Mouse (Mus musculus) MEL (cell line): ENCODE measurements around the gene Gm20075. TPM values are rescaled to one million over a fixed set of nuclear protein-coding genes. Genes with fewer than 3 reads are reported as not detected.

ENCODE experiments used
- DNase-seq: peaks from one replicate; pipeline ENCODE4 v3.0.0; 2011; ENCODE audit warnings: low read depth, low spot score
- H3K27ac ChIP-seq: 2 replicates; pipeline ENCODE4 v1.5.1; 2012; ENCODE audit warnings: low read depth, mild to moderate bottlenecking, control low read depth, low read length, moderate library complexity; ENCODE audit not compliant: control insufficient read depth
- H3K27me3 ChIP-seq, 2 experiments: fragments of 150-350 bp in 1 of 2; sonication (generic) in 1 of 2; 2 replicates each; pipeline ENCODE4 v1.6.1; 2012; ENCODE audit warnings: low read length in 2 of 2, mild to moderate bottlenecking in 2 of 2, improper control_type of control experiment in 1 of 2, moderate library complexity in 1 of 2; ENCODE audit not compliant: insufficient read depth in 2 of 2, control insufficient read depth in 1 of 2
- H3K36me3 ChIP-seq, 2 experiments: 2 replicates each; pipeline ENCODE4 v1.6.1; 2012 to 2014; ENCODE audit warnings: low read length in 2 of 2, improper control_type of control experiment in 1 of 2, inconsistent platforms in 1 of 2, mild to moderate bottlenecking in 1 of 2; ENCODE audit not compliant: insufficient read depth in 2 of 2, control insufficient read depth in 1 of 2
- H3K4me1 ChIP-seq, 2 experiments: fragments of 150-350 bp in 1 of 2; sonication (generic) in 1 of 2; 2 replicates each; pipeline ENCODE4 v1.6.1; 2012; ENCODE audit warnings: low read length in 2 of 2, improper control_type of control experiment in 1 of 2, mild to moderate bottlenecking in 1 of 2; ENCODE audit not compliant: insufficient read depth in 2 of 2, control insufficient read depth in 1 of 2
- H3K4me3 ChIP-seq, 2 experiments: fragments of 150-350 bp in 1 of 2; sonication (generic) in 1 of 2; 2 replicates each; pipeline ENCODE4 v1.5.1; 2012; ENCODE audit warnings: low read depth in 2 of 2, low read length in 2 of 2, mild to moderate bottlenecking in 2 of 2, moderate library complexity in 2 of 2, control low read depth in 1 of 2, improper control_type of control experiment in 1 of 2; ENCODE audit not compliant: control insufficient read depth in 1 of 2, insufficient read depth in 1 of 2
- H3K79me2 ChIP-seq: 2 replicates; pipeline ENCODE4 v1.6.1; 2012; ENCODE audit warnings: mild to moderate bottlenecking, low read length, moderate library complexity; ENCODE audit not compliant: control insufficient read depth, poor library complexity, insufficient read depth
- H3K9ac ChIP-seq: 2 replicates; pipeline ENCODE4 v1.6.1; 2012; ENCODE audit warnings: low read depth, mild to moderate bottlenecking, control low read depth, low read length, moderate library complexity; ENCODE audit not compliant: control insufficient read depth, poor library complexity, severe bottlenecking
- H3K9me3 ChIP-seq: fragments of 150-350 bp; sonication (generic); replicated peaks from 2 replicates; pipeline ENCODE4 v1.6.1; 2012; ENCODE audit warnings: mild to moderate bottlenecking, low read length, improper control_type of control experiment, moderate library complexity; ENCODE audit not compliant: insufficient read depth
- CHD1 ChIP-seq: IDR thresholded peaks from 2 replicates; pipeline ENCODE4 v1.6.1; 2012; ENCODE audit warnings: low read depth, mild to moderate bottlenecking, inconsistent platforms, low read length, improper control_type of control experiment
- CTCF ChIP-seq, 3 experiments: IDR thresholded peaks in 2 of 3; conservative IDR thresholded peaks in 1 of 3; 2 replicates each; pipeline ENCODE4 v1.5.1; 2011 to 2012; ENCODE audit warnings: low read length in 3 of 3, low read depth in 2 of 3, mild to moderate bottlenecking in 2 of 3, improper control_type of control experiment in 1 of 3, inconsistent platforms in 1 of 3, mixed read lengths in 1 of 3, moderate library complexity in 1 of 3; ENCODE audit not compliant: control insufficient read depth in 1 of 3, insufficient read depth in 1 of 3, poor library complexity in 1 of 3, severe bottlenecking in 1 of 3
- ELF1 ChIP-seq: IDR thresholded peaks from 2 replicates; pipeline ENCODE4 v1.6.1; 2014; ENCODE audit warnings: low read depth, mild to moderate bottlenecking, inconsistent platforms, low read length, improper control_type of control experiment, moderate library complexity
- EP300 ChIP-seq, 2 experiments: IDR thresholded peaks; 2 replicates each; pipeline ENCODE4 v1.6.1; 2011; ENCODE audit warnings: improper control_type of control experiment in 2 of 2, low read length in 2 of 2, low read depth in 1 of 2, mild to moderate bottlenecking in 1 of 2
- GABPA ChIP-seq: IDR thresholded peaks from 2 replicates; pipeline ENCODE4 v1.6.1; 2012; ENCODE audit warnings: low read depth, mild to moderate bottlenecking, inconsistent platforms, low read length, improper control_type of control experiment, moderate library complexity
- GATA1 ChIP-seq: IDR thresholded peaks from 2 replicates; pipeline ENCODE4 v1.6.1; 2011; ENCODE audit warnings: low read depth, low read length, improper control_type of control experiment
- KAT2A ChIP-seq: conservative IDR thresholded peaks from 2 replicates; pipeline ENCODE4 v1.6.1; 2012; ENCODE audit warnings: low read depth, low read length, improper control_type of control experiment, inconsistent platforms
- MAFK ChIP-seq: IDR thresholded peaks from 2 replicates; pipeline ENCODE4 v1.6.1; 2011; ENCODE audit warnings: low read depth, mild to moderate bottlenecking, low read length, improper control_type of control experiment, borderline replicate concordance
- MXI1 ChIP-seq: IDR thresholded peaks from 2 replicates; pipeline ENCODE4 v1.6.1; 2011; ENCODE audit warnings: mild to moderate bottlenecking, low read depth, low read length, improper control_type of control experiment
- MYC ChIP-seq: IDR thresholded peaks from 2 replicates; pipeline ENCODE4 v1.6.1; 2011; ENCODE audit warnings: low read depth, mild to moderate bottlenecking, low read length, improper control_type of control experiment, moderate library complexity
- NELFE ChIP-seq: IDR thresholded peaks from 2 replicates; pipeline ENCODE4 v1.6.1; 2011; ENCODE audit warnings: low read depth, low read length, improper control_type of control experiment
- NRF1 ChIP-seq: IDR thresholded peaks from 2 replicates; pipeline ENCODE4 v1.6.1; 2014; ENCODE audit warnings: low read depth, mild to moderate bottlenecking, inconsistent platforms, low read length, improper control_type of control experiment, moderate library complexity; ENCODE audit not compliant: poor library complexity, insufficient read depth, severe bottlenecking
- POLR2AphosphoS2 ChIP-seq: IDR thresholded peaks from 2 replicates; pipeline ENCODE4 v1.6.1; 2011; ENCODE audit warnings: low read length, improper control_type of control experiment
- POLR2AphosphoS5 ChIP-seq: IDR thresholded peaks from 2 replicates; pipeline ENCODE4 v1.6.1; 2012; ENCODE audit warnings: low read depth, borderline replicate concordance, mild to moderate bottlenecking, inconsistent platforms, low read length, moderate library complexity, mixed read lengths
- RAD21 ChIP-seq: IDR thresholded peaks from 2 replicates; pipeline ENCODE4 v1.6.1; 2011; ENCODE audit warnings: mild to moderate bottlenecking, low read depth, low read length, improper control_type of control experiment
- RCOR1 ChIP-seq: IDR thresholded peaks from 2 replicates; pipeline ENCODE4 v1.6.1; 2012; ENCODE audit warnings: low read depth, mild to moderate bottlenecking, inconsistent platforms, low read length, improper control_type of control experiment
- SMC3 ChIP-seq: IDR thresholded peaks from 2 replicates; pipeline ENCODE4 v1.6.1; 2011; ENCODE audit warnings: low read depth, low read length, improper control_type of control experiment
- TAL1 ChIP-seq: IDR thresholded peaks from 2 replicates; pipeline ENCODE4 v1.6.1; 2012; ENCODE audit warnings: mild to moderate bottlenecking, inconsistent platforms, low read length, moderate library complexity, mixed read lengths
- TCF12 ChIP-seq: IDR thresholded peaks from 2 replicates; pipeline ENCODE4 v1.6.1; 2014; ENCODE audit warnings: low read depth, mild to moderate bottlenecking, inconsistent platforms, low read length, improper control_type of control experiment, moderate library complexity
- ZC3H11A ChIP-seq: IDR thresholded peaks from 2 replicates; pipeline ENCODE4 v1.6.1; 2012; ENCODE audit warnings: low read depth, mild to moderate bottlenecking, inconsistent platforms, low read length, improper control_type of control experiment
- ZKSCAN1 ChIP-seq: IDR thresholded peaks from 2 replicates; pipeline ENCODE4 v1.6.1; 2012; ENCODE audit warnings: low read depth, mild to moderate bottlenecking, inconsistent platforms, low read length, improper control_type of control experiment, moderate library complexity
- ZMIZ1 ChIP-seq: IDR thresholded peaks from 2 replicates; pipeline ENCODE4 v1.6.1; 2012; ENCODE audit warnings: low read depth, mild to moderate bottlenecking, inconsistent platforms, low read length, improper control_type of control experiment, moderate library complexity
- ZNF384 ChIP-seq: IDR thresholded peaks from 2 replicates; pipeline ENCODE4 v1.6.1; 2012; ENCODE audit warnings: low read depth, mild to moderate bottlenecking, inconsistent platforms, low read length, improper control_type of control experiment
- polyA plus RNA-seq, 2 experiments: library from polyadenylated mRNA; stranded (reverse) in 1 of 2; unstranded in 1 of 2; fragments of >175 nt in 1 of 2; fragments of >200 nt in 1 of 2; gene quantifications; 2 replicates each; pipeline versions ENCODE4 v1.2.1 to v1.2.4; 2012; ENCODE audit warnings: low replicate concordance in 2 of 2, low read depth in 1 of 2; ENCODE audit not compliant: insufficient read length in 2 of 2, insufficient read depth in 1 of 2, missing spikeins in 1 of 2
- total RNA-seq: library from RNA; depleted of rRNA; stranded (reverse); fragments of 300-350 nt; gene quantifications from 2 replicates; pipeline ENCODE4 v1.2.3, GENCODE M21; 2012

Gene Gm20075
- total and polyA plus RNA-seq, 3 experiments: 8.9 to 9.0 TPM; not detected in 1

DNA sequence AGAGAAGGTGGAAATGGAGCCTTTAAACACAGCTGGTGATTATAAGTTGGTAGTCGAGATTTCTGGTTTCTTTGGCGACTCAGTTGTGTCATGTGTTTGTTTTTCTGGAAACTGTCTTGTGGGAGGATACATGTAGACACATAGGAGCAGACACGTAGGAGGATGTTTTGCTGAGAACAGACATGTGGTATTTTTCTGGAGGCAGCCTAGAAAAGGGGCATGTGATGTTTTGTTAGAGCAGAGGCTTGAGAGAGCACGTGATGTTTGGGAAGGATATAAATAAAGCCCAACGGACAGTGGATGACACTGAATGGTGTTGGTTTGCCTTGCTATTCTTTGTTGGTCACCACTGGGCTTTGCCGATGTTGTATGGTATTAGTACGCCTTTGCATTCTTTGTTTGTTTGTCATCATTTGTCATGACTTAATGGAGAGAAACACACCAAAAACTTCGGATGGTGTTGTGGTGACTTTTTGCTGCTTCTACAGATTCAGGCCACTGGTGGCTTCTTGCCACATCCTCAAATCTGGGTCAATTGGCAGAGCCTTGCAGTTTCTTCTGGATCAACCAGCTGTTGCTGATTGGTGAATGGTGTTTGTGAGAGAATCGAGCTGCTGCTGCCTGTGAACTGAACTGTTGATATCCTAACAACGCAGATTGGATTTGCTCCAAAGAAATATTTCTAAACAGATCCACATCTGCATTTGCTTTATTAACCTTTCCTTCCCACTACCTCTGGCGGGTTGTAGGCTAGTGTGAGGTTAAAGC lies 40.7 kb downstream of the Gm20075 start:
- no peaks in the 10 kb centered on the region for H3K36me3 ChIP-seq
- no peak overlapping the region for H3K9ac ChIP-seq
- no peak for DNase-seq
- no peaks in the 10 kb centered on the region for H3K27me3 ChIP-seq
- H3K9me3 ChIP-seq: no peaks in the 10 kb centered on the region
- no peak overlapping the region for H3K27ac ChIP-seq
- no peak overlapping the region for H3K4me3 ChIP-seq
- no peaks in the 10 kb centered on the region for H3K4me1 ChIP-seq
- no peaks in the 10 kb centered on the region for H3K79me2 ChIP-seq
- no peak for TF ChIP-seq ELF1
- no peak for TF ChIP-seq SMC3
- no peak for TF ChIP-seq RCOR1
- TF ChIP-seq MYC: no peak

DNA sequence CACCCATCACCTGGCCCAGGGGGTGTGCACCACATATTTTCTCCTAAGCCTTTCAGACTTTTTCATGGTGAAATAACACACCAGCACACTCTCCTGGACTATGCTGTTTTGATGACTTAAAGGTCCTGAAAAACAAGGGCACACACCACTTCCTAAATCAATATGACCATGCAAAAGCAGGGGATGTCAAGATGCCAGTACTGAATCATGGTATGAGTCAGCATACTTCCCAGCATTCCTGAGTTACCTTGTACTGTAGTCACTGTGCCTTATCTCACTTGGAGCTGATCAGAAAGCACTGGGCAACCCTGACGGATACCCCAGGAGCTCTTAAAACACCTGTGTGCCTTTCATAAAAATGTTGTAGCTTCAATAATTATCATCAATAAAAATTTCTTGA lies 41.6 kb downstream of the Gm20075 start:
- Histone ChIP-seq H3K9me3 (no peaks in the 10 kb centered on the region), H3K79me2 (no peaks in the 10 kb centered on the region), H3K4me1 (no peaks in the 10 kb centered on the region), H3K4me3 (no peak overlapping the region), H3K9ac (no peak overlapping the region), H3K36me3 (no peaks in the 10 kb centered on the region), H3K27me3 (no peaks in the 10 kb centered on the region), H3K27ac (no peak overlapping the region)
- TF ChIP-seq ZMIZ1 (no peak), MYC (no peak), NELFE (no peak), ZNF384 (no peak), ZKSCAN1 (no peak)
- no peak for DNase-seq

DNA sequence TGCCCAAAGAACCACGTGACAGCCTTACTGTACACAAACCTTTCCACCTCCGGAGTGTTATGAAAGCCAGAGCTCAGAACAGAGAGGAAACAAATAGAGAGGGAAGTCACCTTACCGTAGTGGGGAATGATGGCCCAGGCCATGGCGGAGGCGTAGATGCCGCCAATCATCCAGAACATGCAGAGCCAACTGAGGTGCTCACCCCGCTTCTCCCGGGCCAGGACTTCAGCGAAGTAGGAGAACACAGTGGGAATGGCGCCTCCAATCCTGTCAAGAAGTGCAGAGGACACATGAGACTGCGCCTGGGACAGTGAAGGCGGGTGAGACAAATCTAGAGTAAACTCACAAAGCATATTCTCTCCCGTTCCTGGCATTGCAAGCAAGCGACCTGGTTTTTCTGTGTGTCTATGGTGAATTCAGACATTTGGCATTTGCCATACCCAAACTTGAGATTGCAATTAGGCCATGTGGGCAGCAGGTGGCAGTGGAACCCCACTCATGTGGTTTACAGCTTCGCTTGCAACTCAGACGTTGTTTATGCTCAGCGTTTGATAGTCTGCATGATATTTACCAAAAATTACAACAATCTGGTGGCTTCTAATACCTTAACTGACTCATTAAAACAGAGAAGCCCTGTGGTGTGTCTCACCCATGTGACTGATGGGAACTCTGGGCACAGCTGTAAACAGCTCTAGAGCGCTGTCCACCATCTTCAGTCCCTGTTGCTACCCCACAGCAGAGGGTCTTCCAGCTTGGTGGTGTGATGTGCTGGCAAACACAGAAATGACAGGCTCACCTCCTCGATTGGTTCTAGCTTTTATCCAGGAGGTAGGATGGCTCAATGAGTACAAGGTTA lies 50.6 kb downstream of the Gm20075 start:
- H3K36me3 ChIP-seq: no peaks in the 10 kb centered on the region
- H3K9ac ChIP-seq: no peak overlapping the region
- no peaks in the 10 kb centered on the region for H3K79me2 ChIP-seq
- no peaks in the 10 kb centered on the region for H3K27me3 ChIP-seq
- no peak overlapping the region for H3K27ac ChIP-seq
- no peaks in the 10 kb centered on the region for H3K4me1 ChIP-seq
- H3K4me3 ChIP-seq: no peak overlapping the region
- DNase-seq: peak; percentile 32
- no peaks in the 10 kb centered on the region for H3K9me3 ChIP-seq
- TF ChIP-seq GABPA: no peak
- no peak for TF ChIP-seq CHD1
- no peak for TF ChIP-seq GATA1
- no peak for TF ChIP-seq NELFE
- TF ChIP-seq TAL1: no peak
- no peak for TF ChIP-seq MAFK
- no peak for TF ChIP-seq NRF1
- TF ChIP-seq POLR2AphosphoS5: no peak
- TF ChIP-seq CTCF (IDR thresholded peaks at IDR 0.05 in 2 of 3, conservative IDR thresholded peaks at IDR 0.05 in 1 of 3; ENCODE audit: control insufficient read depth in 1 of 3, insufficient read depth in 1 of 3, low read depth in 2 of 3, low read length in 3 of 3, poor library complexity in 1 of 3, severe bottlenecking in 1 of 3): peak; percentile 16 to 36 (median 32); a peak in 2 of 6 replicates
- TF ChIP-seq RAD21: peak; percentile 49
- no peak for TF ChIP-seq TCF12
- TF ChIP-seq ZKSCAN1: no peak
- TF ChIP-seq MXI1: no peak
- TF ChIP-seq EP300 (IDR thresholded peaks at IDR 0.05; ENCODE audit: low read depth in 1 of 2, low read length in 2 of 2): no peak
- no peak for TF ChIP-seq ZC3H11A
- TF ChIP-seq KAT2A: no peak
- TF ChIP-seq POLR2AphosphoS2: no peak
